Mouse (Mus musculus) skeletal muscle tissue, postnatal 0 days (tissue): ENCODE results near the gene Cdh26. TPM values are rescaled to one million over a fixed set of nuclear protein-coding genes. Genes with fewer than 3 reads are reported as not detected.

Source experiments
- polyA plus RNA-seq: library from polyadenylated mRNA; unstranded; fragments of >200 nt; fragmentation: Nextera tagmentation; extraction: Ambion mirVana; gene quantifications from 2 replicates; pipeline ENCODE4 v1.2.1, GENCODE M21; 2015

Gene Cdh26
- 0.15 and 0.17 TPM in 2 replicates for polyA plus RNA-seq

DNA sequence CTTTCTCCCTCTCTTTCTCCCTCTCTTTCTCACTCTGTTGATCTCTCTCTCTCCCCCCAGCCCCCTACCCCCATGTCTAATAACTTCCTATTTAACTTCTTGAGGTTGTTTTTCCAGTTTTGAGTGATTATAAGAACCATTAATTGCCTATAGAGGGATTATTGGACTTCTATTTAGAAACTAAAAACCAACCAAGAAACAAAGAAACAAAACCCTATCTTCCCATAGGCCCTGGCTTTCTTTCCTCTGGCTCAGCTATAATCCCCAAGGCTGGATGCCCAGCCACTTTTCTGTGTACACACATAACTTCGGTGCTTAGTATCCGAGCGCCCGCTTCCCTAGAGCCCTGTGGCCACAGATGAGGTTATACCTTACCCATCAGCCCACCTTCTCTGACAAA, at the start of gene Cdh26:
Gene Cdh26, plus strand, starts transcription at position 301 of the 400 bp plus-strand sequence.

DNA sequence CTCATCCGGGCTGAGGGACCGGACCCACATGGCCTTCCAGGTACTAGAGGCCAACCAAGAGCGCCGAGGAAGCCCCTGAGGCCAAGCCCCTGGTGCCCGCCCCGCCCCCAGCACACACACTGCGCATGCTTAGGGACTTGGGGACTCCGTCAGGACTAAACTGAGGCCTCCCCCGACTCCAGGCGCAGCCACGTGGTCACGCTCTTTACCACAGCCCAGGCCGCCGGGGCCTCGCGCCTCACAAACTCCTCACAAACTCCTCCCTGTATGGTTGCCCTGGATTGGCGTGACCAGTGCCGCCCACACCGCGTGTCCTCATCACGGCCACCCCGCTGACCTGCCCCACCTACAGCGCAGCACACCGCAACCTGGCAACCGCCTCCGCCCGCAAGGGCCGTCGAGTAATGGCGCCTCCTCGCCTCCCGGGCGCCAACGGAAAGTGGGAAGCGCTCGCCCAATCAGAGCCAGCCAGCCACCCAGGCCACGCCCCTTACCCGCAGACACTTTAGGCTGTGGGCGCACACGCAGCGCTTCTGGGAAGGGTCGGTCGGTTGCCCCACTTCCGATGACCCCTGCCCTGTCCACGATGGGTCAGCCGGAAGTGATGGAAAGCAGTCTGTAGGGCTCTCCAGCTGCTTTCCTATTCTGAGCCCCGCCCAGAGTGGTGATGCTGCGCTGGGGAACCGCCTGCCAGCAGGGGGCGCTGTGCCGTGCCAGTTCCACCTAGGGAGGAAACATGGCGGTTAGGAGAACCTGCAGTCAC, 23.1 kb upstream of the Cdh26 start, which contains the start of gene Sycp2:
Gene Sycp2, minus strand, starts transcription at position 633 of the 763 bp plus-strand sequence.

DNA sequence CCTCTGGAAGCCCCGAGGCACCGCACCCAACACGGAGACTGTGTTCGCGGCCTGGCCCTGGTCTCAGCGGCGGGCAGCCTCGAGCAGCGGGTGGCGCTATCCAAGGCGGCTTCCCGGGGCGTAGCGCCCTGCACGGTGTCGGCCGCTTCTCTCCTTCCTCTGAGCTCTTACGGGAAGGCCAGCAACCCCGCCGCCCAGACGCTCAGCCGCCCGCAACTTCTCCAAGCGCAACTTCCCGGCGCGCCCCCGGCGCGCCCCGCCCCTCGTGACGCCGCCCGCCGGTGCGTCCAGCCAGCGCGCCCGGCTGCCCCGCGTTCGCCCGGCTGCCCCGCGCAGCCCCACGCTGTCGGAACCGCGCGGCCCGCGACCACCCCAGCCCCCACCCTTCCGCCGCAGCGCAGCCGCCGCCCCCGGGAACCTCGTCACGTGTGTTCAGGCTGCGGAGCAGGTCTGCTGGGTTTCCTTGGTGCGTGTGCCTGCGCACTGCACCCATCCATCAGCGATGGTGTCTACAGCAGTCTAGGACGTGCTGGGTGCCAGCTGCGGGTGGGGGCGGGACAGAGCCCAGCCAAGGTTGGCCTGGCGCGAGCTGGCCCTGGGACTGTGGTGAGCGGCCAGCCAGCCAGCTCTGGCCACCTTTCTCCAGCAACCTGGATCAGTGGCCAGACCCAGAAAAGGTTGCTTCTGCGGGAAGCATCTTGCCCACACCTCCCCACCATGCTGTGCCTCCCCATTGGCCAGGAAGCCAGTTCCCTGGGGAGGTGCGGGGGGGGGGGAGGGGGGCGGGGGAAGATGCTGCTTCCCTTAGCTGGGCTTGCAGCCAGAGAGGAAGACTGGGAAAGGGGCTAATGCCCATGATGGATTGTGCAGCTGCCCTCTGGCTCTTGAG, 15.8 kb upstream of the Cdh26 start, which contains the start of the genes Ppp1r3d and Fam217b:
Gene Ppp1r3d, minus strand, starts transcription at position 212 of the 889 bp plus-strand sequence.
Gene Fam217b, plus strand, starts transcription at position 264 of the 889 bp plus-strand sequence.

Other genes starting within 250 kb of the Cdh26 start
- gene Sycp2, start 22.8 kb upstream of the Cdh26 start, polyA plus RNA-seq = 0.09 and 0.11 TPM in 2 replicates
- 18.0 and 19.4 TPM in 2 replicates for gene Ppp1r3d, start 16.1 kb upstream of the Cdh26 start, polyA plus RNA-seq
- gene Fam217b, start 16.0 kb upstream of the Cdh26 start, polyA plus RNA-seq = 3.3 and 3.7 TPM in 2 replicates